Mouse (Mus musculus): ENCODE measurements around the gene Lrrc26. TPM values are rescaled to one million over a fixed set of nuclear protein-coding genes. Genes with fewer than 3 reads are reported as not detected.

Gene Lrrc26
- polyA plus RNA-seq, 1 experiment from 2014 or later: not detected

DNA sequence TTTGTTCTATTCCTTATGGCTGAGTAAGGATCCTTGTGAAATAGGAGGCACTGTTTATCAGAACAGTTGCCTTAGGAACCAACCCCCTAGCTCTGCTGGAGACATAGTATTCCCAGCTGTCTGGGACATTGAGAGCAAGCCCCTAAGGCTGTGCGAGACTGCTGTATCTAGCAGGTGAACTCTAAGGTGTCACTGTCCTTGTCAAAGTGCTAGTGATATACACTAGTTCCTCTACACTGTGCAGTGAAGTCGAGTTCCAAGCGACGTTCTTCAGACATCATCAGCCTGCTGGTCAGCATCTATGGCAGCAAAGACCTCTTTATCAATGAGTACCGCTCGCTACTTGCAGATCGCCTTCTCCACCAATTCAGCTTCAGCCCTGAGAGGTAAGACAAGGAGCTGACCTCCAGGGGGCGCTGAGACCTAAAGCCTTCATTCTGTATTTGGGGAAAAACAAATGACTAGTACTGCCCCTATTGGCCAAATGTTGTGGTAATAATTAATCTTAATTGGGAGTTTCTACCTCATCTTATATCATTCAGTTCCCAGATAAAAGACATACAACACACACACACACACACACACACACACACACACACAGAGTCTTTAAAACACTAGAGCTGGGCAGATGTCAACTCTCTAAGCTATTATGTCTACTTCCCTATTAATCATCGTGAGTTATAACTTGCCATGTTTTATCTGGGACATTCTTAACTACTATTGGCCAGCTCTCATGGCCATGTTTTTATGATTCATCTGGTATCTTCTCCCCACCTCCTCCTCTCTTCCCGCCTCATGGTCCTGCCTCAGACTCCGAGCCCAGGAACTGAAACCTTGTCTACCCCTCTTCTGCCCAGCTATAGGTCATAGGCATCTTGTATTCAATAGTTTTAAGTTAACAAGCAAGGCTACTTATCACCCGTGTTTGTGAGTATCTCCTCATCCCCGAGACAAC lies 10.5 kb upstream of the Lrrc26 start:
- 0 out of 2 replicates have a peak, but pooled peaks have one; percentile 26 for ATAC-seq
- 59% methylated on average over 13 of the region's 13 CpGs for WGBS
- H3K4me1 ChIP-seq (replicated peaks; ENCODE audit: control insufficient read depth, insufficient read depth, low read length): 0 out of 2 replicates have a peak, but pooled peaks cover 3% of the 10 kb centered on the region
- no peak overlapping the region for H3K4me2 ChIP-seq (ENCODE audit: low read length)
- H3K27ac ChIP-seq (ENCODE audit: low read length): no peak overlapping the region
- H3K27me3 ChIP-seq (replicated peaks; ENCODE audit: control insufficient read depth, insufficient read depth, low read length): no peaks in the 10 kb centered on the region
- H3K9ac ChIP-seq (replicated peaks; ENCODE audit: low read depth, low read length): no peak overlapping the region
- peaks cover 50% of the 10 kb centered on the region for H3K36me3 ChIP-seq (ENCODE audit: control insufficient read depth, insufficient read depth)
- no peak overlapping the region for H3K4me3 ChIP-seq (replicated peaks; ENCODE audit: low read length)
- H3K9me3 ChIP-seq (ENCODE audit: control insufficient read depth, low read length): no peaks in the 10 kb centered on the region

GRCm38 (mm10) chr2:25285551-25285950 lies 4.2 kb upstream of the Lrrc26 start:
- Histone ChIP-seq H3K4me2 (ENCODE audit: low read length) (no peak overlapping the region), H3K36me3 (ENCODE audit: control insufficient read depth, insufficient read depth) (peaks cover 23% of the 10 kb centered on the region), H3K4me3 (replicated peaks; ENCODE audit: low read length) (no peak overlapping the region), H3K27ac (ENCODE audit: low read length) (no peak overlapping the region), H3K4me1 (replicated peaks; ENCODE audit: control insufficient read depth, insufficient read depth, low read length) (peaks cover 10% of the 10 kb centered on the region), H3K27me3 (replicated peaks; ENCODE audit: control insufficient read depth, insufficient read depth, low read length) (peaks cover 23% of the 10 kb centered on the region), H3K9me3 (ENCODE audit: control insufficient read depth, low read length) (no peaks in the 10 kb centered on the region), H3K9ac (replicated peaks; ENCODE audit: low read depth, low read length) (no peak overlapping the region)
- no peak for ATAC-seq
- 94% methylated on average over 2 of the region's 2 CpGs for WGBS

DNA sequence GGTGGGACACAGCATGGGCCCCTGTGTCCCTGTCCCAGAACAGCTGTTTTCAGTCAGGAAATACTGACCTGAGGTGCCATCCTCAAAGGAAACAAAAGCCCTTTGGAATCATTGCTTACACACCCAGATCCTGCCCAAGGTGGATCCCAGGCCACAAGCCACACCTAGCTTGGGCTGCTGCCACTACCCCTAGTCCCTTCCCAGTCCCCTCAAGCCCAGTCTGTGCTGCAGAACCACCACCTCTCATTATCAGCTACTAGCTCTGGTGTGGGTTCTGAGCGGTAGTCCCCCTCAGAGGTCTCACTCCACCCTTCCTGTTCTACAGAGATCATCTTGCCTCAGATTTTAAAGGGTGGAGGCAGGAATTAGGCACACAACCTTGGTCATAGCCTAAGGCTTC lies 3.4 kb upstream of the Lrrc26 start:
- Histone ChIP-seq H3K36me3 (ENCODE audit: control insufficient read depth, insufficient read depth) (peaks cover 18% of the 10 kb centered on the region), H3K9me3 (ENCODE audit: control insufficient read depth, low read length) (no peaks in the 10 kb centered on the region), H3K4me3 (replicated peaks; ENCODE audit: low read length) (no peak overlapping the region), H3K9ac (replicated peaks; ENCODE audit: low read depth, low read length) (no peak overlapping the region), H3K27ac (ENCODE audit: low read length) (no peak overlapping the region), H3K27me3 (replicated peaks; ENCODE audit: control insufficient read depth, insufficient read depth, low read length) (peaks cover 30% of the 10 kb centered on the region), H3K4me1 (replicated peaks; ENCODE audit: control insufficient read depth, insufficient read depth, low read length) (peaks cover 18% of the 10 kb centered on the region), H3K4me2 (ENCODE audit: low read length) (no peak overlapping the region)
- no peak for ATAC-seq
- 100% methylated on average over 1 of the region's 1 CpGs for WGBS

GRCm38 (mm10) chr2:25286837-25287636 lies 2.7 kb upstream of the Lrrc26 start:
- peaks cover 21% of the 10 kb centered on the region for H3K4me1 ChIP-seq (replicated peaks; ENCODE audit: control insufficient read depth, insufficient read depth, low read length)
- peaks cover 17% of the 10 kb centered on the region for H3K36me3 ChIP-seq (ENCODE audit: control insufficient read depth, insufficient read depth)
- WGBS: 63% methylated on average over 7 of the region's 7 CpGs
- H3K27ac ChIP-seq (ENCODE audit: low read length): no peak overlapping the region
- no peak overlapping the region for H3K4me3 ChIP-seq (replicated peaks; ENCODE audit: low read length)
- peaks cover 37% of the 10 kb centered on the region for H3K27me3 ChIP-seq (replicated peaks; ENCODE audit: control insufficient read depth, insufficient read depth, low read length)
- H3K4me2 ChIP-seq (ENCODE audit: low read length): no peak overlapping the region
- no peak overlapping the region for H3K9ac ChIP-seq (replicated peaks; ENCODE audit: low read depth, low read length)
- no peak for ATAC-seq
- no peaks in the 10 kb centered on the region for H3K9me3 ChIP-seq (ENCODE audit: control insufficient read depth, low read length)

DNA sequence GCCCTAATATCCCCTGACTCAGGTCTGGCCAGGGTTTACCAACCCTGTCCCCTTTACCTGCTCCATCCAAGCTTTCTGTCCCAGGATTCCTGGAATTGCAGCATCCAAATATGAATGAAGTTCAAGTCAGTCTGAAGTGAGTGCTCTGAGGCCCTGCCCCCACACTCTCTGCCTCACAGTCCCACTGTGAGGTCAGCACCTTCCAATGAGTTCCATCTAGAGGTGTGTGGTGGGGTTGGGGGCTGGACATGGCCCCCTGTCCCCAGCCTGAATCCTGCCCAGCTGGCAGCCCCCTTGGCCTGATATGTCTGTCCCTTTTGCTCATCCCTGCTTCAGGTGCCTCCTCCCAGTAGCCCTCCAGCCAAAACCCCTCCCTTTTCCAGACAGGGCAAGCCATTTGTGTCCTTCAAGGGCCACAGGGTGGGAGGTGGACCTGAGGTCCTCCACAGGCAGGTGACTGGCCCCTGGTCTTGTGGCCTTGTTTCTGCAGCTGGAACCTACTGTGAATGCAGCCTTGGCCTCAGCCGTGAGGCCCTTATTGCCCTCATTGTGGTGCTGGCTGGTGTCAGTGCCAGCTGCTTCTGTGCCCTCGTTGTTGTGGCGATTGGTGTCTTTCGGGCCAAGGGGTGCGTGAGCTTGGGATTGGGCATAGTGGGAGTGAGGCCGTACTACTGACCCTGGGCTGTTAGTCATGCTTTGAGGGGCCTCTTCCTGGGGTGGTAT lies 1.6 kb upstream of the Lrrc26 start, which contains the start of gene Tmem210:
Gene Tmem210 (plus strand): TSS at position 219 of the 723 bp plus-strand sequence.
- H3K4me1 ChIP-seq (replicated peaks; ENCODE audit: control insufficient read depth, insufficient read depth, low read length): peaks cover 28% of the 10 kb centered on the region
- no peak for ATAC-seq
- H3K36me3 ChIP-seq (ENCODE audit: control insufficient read depth, insufficient read depth): peaks cover 16% of the 10 kb centered on the region; the same call in 1 of the 2 replicates
- H3K27me3 ChIP-seq (replicated peaks; ENCODE audit: control insufficient read depth, insufficient read depth, low read length): peaks cover 48% of the 10 kb centered on the region
- H3K4me2 ChIP-seq (ENCODE audit: low read length): no peak within 1 kb of the TSS
- H3K9me3 ChIP-seq (ENCODE audit: control insufficient read depth, low read length): no peaks in the 10 kb centered on the region
- WGBS: 73% methylated on average over 6 of the region's 6 CpGs
- no peak within 1 kb of the TSS for H3K4me3 ChIP-seq (replicated peaks; ENCODE audit: low read length)
- H3K27ac ChIP-seq (ENCODE audit: low read length): no peak within 1 kb of the TSS
- no peak within 1 kb of the TSS for H3K9ac ChIP-seq (replicated peaks; ENCODE audit: low read depth, low read length)

DNA sequence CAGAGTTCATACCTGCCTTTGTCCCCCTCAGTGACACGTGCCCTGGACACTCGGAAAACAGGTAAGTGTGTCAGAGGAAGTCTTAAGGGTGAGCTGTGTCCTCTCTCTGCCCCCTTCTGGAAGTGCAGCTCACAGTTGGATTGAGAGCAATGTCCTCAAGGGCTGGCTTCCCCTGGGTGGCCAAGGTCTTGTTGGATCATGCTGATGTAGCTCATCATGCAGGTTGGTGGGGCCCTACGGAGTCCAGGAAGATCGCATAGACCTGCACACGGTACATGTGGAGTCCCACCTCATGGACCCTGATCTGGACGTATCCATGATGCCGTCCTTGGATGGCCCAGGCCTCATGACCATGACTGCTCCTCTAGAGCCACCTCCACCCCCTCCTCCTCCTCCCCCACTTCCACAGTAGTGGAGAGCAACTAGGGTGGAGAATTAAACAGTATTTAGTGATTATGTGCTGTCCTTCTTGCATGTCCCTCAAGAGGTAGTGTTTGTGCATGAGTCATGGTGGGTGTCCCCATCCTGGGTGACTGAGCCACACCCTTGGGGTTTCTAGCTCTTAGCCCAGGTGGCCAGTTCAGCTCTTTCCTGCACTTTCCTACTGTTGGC lies 875 bp upstream of the Lrrc26 start:
- H3K4me2 ChIP-seq (ENCODE audit: low read length): no peak overlapping the region
- no peak overlapping the region for H3K9ac ChIP-seq (replicated peaks; ENCODE audit: low read depth, low read length)
- no peak overlapping the region for H3K4me3 ChIP-seq (replicated peaks; ENCODE audit: low read length)
- peaks cover 13% of the 10 kb centered on the region; the same call in 1 of the 2 replicates for H3K36me3 ChIP-seq (ENCODE audit: control insufficient read depth, insufficient read depth)
- no peak for ATAC-seq
- peaks cover 28% of the 10 kb centered on the region for H3K4me1 ChIP-seq (replicated peaks; ENCODE audit: control insufficient read depth, insufficient read depth, low read length)
- peaks cover 49% of the 10 kb centered on the region for H3K27me3 ChIP-seq (replicated peaks; ENCODE audit: control insufficient read depth, insufficient read depth, low read length)
- 79% methylated on average over 7 of the region's 7 CpGs for WGBS
- H3K27ac ChIP-seq (ENCODE audit: low read length): no peak overlapping the region
- no peaks in the 10 kb centered on the region for H3K9me3 ChIP-seq (ENCODE audit: control insufficient read depth, low read length)

- H3K4me2 ChIP-seq (ENCODE audit: low read length): peak overlapping the region; percentile 49
- peak overlapping the region; percentile 25 for H3K4me3 ChIP-seq (replicated peaks; ENCODE audit: low read length)
- H3K27ac ChIP-seq (ENCODE audit: low read length): no peak overlapping the region
- WGBS: 2% methylated on average over 54 of the region's 54 CpGs
- peak overlapping the region; percentile 35; the same call in 1 of the 2 replicates for H3K9ac ChIP-seq (replicated peaks; ENCODE audit: low read depth, low read length)
- peak; percentile 38; the same call in 1 of the 2 replicates for ATAC-seq
- H3K4me1 ChIP-seq (replicated peaks; ENCODE audit: control insufficient read depth, insufficient read depth, low read length): peaks cover 28% of the 10 kb centered on the region
- peaks cover 52% of the 10 kb centered on the region for H3K27me3 ChIP-seq (replicated peaks; ENCODE audit: control insufficient read depth, insufficient read depth, low read length)
- H3K36me3 ChIP-seq (ENCODE audit: control insufficient read depth, insufficient read depth): peaks cover 7% of the 10 kb centered on the region; the same call in 1 of the 2 replicates
- H3K9me3 ChIP-seq (ENCODE audit: control insufficient read depth, low read length): no peaks in the 10 kb centered on the region
Observed at GRCm38 (mm10) chr2:25290101-25290815, 543 bp downstream of the Lrrc26 start.

- Histone ChIP-seq H3K36me3 (ENCODE audit: control insufficient read depth, insufficient read depth) (peaks cover 4% of the 10 kb centered on the region; the same call in 1 of the 2 replicates), H3K4me2 (ENCODE audit: low read length) (peak overlapping the region; percentile 49), H3K4me1 (replicated peaks; ENCODE audit: control insufficient read depth, insufficient read depth, low read length) (peaks cover 28% of the 10 kb centered on the region), H3K27ac (ENCODE audit: low read length) (no peak overlapping the region), H3K27me3 (replicated peaks; ENCODE audit: control insufficient read depth, insufficient read depth, low read length) (peaks cover 52% of the 10 kb centered on the region), H3K9me3 (ENCODE audit: control insufficient read depth, low read length) (no peaks in the 10 kb centered on the region), H3K4me3 (replicated peaks; ENCODE audit: low read length) (peak overlapping the region; percentile 25), H3K9ac (replicated peaks; ENCODE audit: low read depth, low read length) (peak overlapping the region; percentile 31; the same call in 1 of the 2 replicates)
- ATAC-seq: peak; percentile 31; the same call in 1 of the 2 replicates
- WGBS: 2% methylated on average over 18 of the region's 18 CpGs
Observed at GRCm38 (mm10) chr2:25290816-25291130, 1.1 kb downstream of the Lrrc26 start.
